Mouse (Mus musculus) MEL (cell line): ENCODE results near the gene Rab7. TPM values are rescaled to one million over a fixed set of nuclear protein-coding genes. Genes with fewer than 3 reads are reported as not detected.
A peak's percentile ranks its signal among the peaks of the same experiment; 100 is the strongest.

Experiments
- DNase-seq: peaks from one replicate; pipeline ENCODE4 v3.0.0; 2011; ENCODE audit warnings: low read depth, low spot score
- H3K27ac ChIP-seq: 2 replicates; pipeline ENCODE4 v1.5.1; 2012; ENCODE audit warnings: low read depth, mild to moderate bottlenecking, control low read depth, low read length, moderate library complexity; ENCODE audit not compliant: control insufficient read depth
- H3K27me3 ChIP-seq, 2 experiments: fragments of 150-350 bp in 1 of 2; sonication (generic) in 1 of 2; 2 replicates each; pipeline ENCODE4 v1.6.1; 2012; ENCODE audit warnings: low read length in 2 of 2, mild to moderate bottlenecking in 2 of 2, improper control_type of control experiment in 1 of 2, moderate library complexity in 1 of 2; ENCODE audit not compliant: insufficient read depth in 2 of 2, control insufficient read depth in 1 of 2
- H3K36me3 ChIP-seq, 2 experiments: 2 replicates each; pipeline ENCODE4 v1.6.1; 2012 to 2014; ENCODE audit warnings: low read length in 2 of 2, improper control_type of control experiment in 1 of 2, inconsistent platforms in 1 of 2, mild to moderate bottlenecking in 1 of 2; ENCODE audit not compliant: insufficient read depth in 2 of 2, control insufficient read depth in 1 of 2
- H3K4me1 ChIP-seq, 2 experiments: fragments of 150-350 bp in 1 of 2; sonication (generic) in 1 of 2; 2 replicates each; pipeline ENCODE4 v1.6.1; 2012; ENCODE audit warnings: low read length in 2 of 2, improper control_type of control experiment in 1 of 2, mild to moderate bottlenecking in 1 of 2; ENCODE audit not compliant: insufficient read depth in 2 of 2, control insufficient read depth in 1 of 2
- H3K4me3 ChIP-seq, 2 experiments: fragments of 150-350 bp in 1 of 2; sonication (generic) in 1 of 2; 2 replicates each; pipeline ENCODE4 v1.5.1; 2012; ENCODE audit warnings: low read depth in 2 of 2, low read length in 2 of 2, mild to moderate bottlenecking in 2 of 2, moderate library complexity in 2 of 2, control low read depth in 1 of 2, improper control_type of control experiment in 1 of 2; ENCODE audit not compliant: control insufficient read depth in 1 of 2, insufficient read depth in 1 of 2
- H3K79me2 ChIP-seq: 2 replicates; pipeline ENCODE4 v1.6.1; 2012; ENCODE audit warnings: mild to moderate bottlenecking, low read length, moderate library complexity; ENCODE audit not compliant: control insufficient read depth, poor library complexity, insufficient read depth
- H3K9ac ChIP-seq: 2 replicates; pipeline ENCODE4 v1.6.1; 2012; ENCODE audit warnings: low read depth, mild to moderate bottlenecking, control low read depth, low read length, moderate library complexity; ENCODE audit not compliant: control insufficient read depth, poor library complexity, severe bottlenecking
- H3K9me3 ChIP-seq: fragments of 150-350 bp; sonication (generic); replicated peaks from 2 replicates; pipeline ENCODE4 v1.6.1; 2012; ENCODE audit warnings: mild to moderate bottlenecking, low read length, improper control_type of control experiment, moderate library complexity; ENCODE audit not compliant: insufficient read depth
- EP300 ChIP-seq, 2 experiments: IDR thresholded peaks; 2 replicates each; pipeline ENCODE4 v1.6.1; 2011; ENCODE audit warnings: improper control_type of control experiment in 2 of 2, low read length in 2 of 2, low read depth in 1 of 2, mild to moderate bottlenecking in 1 of 2
- GABPA ChIP-seq: IDR thresholded peaks from 2 replicates; pipeline ENCODE4 v1.6.1; 2012; ENCODE audit warnings: low read depth, mild to moderate bottlenecking, inconsistent platforms, low read length, improper control_type of control experiment, moderate library complexity
- GATA1 ChIP-seq: IDR thresholded peaks from 2 replicates; pipeline ENCODE4 v1.6.1; 2011; ENCODE audit warnings: low read depth, low read length, improper control_type of control experiment
- HCFC1 ChIP-seq: IDR thresholded peaks from 2 replicates; pipeline ENCODE4 v1.6.1; 2012; ENCODE audit warnings: low read depth, mild to moderate bottlenecking, inconsistent platforms, low read length, improper control_type of control experiment, moderate library complexity
- JUND ChIP-seq: IDR thresholded peaks from 2 replicates; pipeline ENCODE4 v1.6.1; 2011; ENCODE audit warnings: low read depth, mild to moderate bottlenecking, improper control_type of control experiment, low read length
- MAX ChIP-seq: IDR thresholded peaks from 2 replicates; pipeline ENCODE4 v1.6.1; 2011; ENCODE audit warnings: low read length, improper control_type of control experiment
- MXI1 ChIP-seq: IDR thresholded peaks from 2 replicates; pipeline ENCODE4 v1.6.1; 2011; ENCODE audit warnings: mild to moderate bottlenecking, low read depth, low read length, improper control_type of control experiment
- NRF1 ChIP-seq: IDR thresholded peaks from 2 replicates; pipeline ENCODE4 v1.6.1; 2014; ENCODE audit warnings: low read depth, mild to moderate bottlenecking, inconsistent platforms, low read length, improper control_type of control experiment, moderate library complexity; ENCODE audit not compliant: poor library complexity, insufficient read depth, severe bottlenecking
- ZMIZ1 ChIP-seq: IDR thresholded peaks from 2 replicates; pipeline ENCODE4 v1.6.1; 2012; ENCODE audit warnings: low read depth, mild to moderate bottlenecking, inconsistent platforms, low read length, improper control_type of control experiment, moderate library complexity
- polyA plus RNA-seq, 2 experiments: library from polyadenylated mRNA; stranded (reverse) in 1 of 2; unstranded in 1 of 2; fragments of >175 nt in 1 of 2; fragments of >200 nt in 1 of 2; gene quantifications; 2 replicates each; pipeline versions ENCODE4 v1.2.1 to v1.2.4; 2012; ENCODE audit warnings: low replicate concordance in 2 of 2, low read depth in 1 of 2; ENCODE audit not compliant: insufficient read length in 2 of 2, insufficient read depth in 1 of 2, missing spikeins in 1 of 2
- total RNA-seq: library from RNA; depleted of rRNA; stranded (reverse); fragments of 300-350 nt; gene quantifications from 2 replicates; pipeline ENCODE4 v1.2.3, GENCODE M21; 2012

Rab7 gene
- total and polyA plus RNA-seq, 3 experiments: 47.6 to 362 (median 234) TPM

GRCm38 (mm10) chr6:88068739-88069138 is 23.7 kb upstream of the Rab7 start:
- TF ChIP-seq GATA1 (no peak), EP300 (IDR thresholded peaks at IDR 0.05; ENCODE audit: low read depth in 1 of 2, low read length in 2 of 2) (0 out of 4 replicates have a peak, but pooled peaks of 1 of the 2 experiments have one; percentile 24)
- TF ChIP-seq, all 39 proteins: peak for 1

GRCm38 (mm10) chr6:88067722-88068121 is 22.7 kb upstream of the Rab7 start:
- Histone ChIP-seq H3K27me3 (no peaks in the 10 kb centered on the region; a peak in 1 of 4 replicates), H3K36me3 (peaks cover 0 to 5% of the 10 kb centered on the region in 2 experiments; a peak in 2 of 4 replicates), H3K79me2 (no peaks in the 10 kb centered on the region), H3K4me1 (peaks cover 8 to 11% of the 10 kb centered on the region in 2 experiments), H3K27ac (no peak overlapping the region), H3K4me3 (no peak overlapping the region), H3K9ac (no peak overlapping the region), H3K9me3 (no peaks in the 10 kb centered on the region)
- DNase-seq: no peak
- TF ChIP-seq MAX (no peak), GABPA (no peak), HCFC1 (no peak), ZMIZ1 (no peak)

More at GRCm38 (mm10) chr6:88068739-88069138, 23.7 kb upstream of the Rab7 start:
- H3K79me2 ChIP-seq: no peaks in the 10 kb centered on the region
- DNase-seq: peak; percentile 61
- H3K4me1 ChIP-seq: peaks cover 8 to 11% of the 10 kb centered on the region in 2 experiments
- H3K36me3 ChIP-seq: peaks cover 0 to 5% of the 10 kb centered on the region in 2 experiments; a peak in 2 of 4 replicates
- H3K9ac ChIP-seq: no peak overlapping the region
- no peaks in the 10 kb centered on the region for H3K9me3 ChIP-seq
- peak overlapping the region in 1 of 2 experiments; percentile 42; a peak in 2 of 4 replicates for H3K4me3 ChIP-seq
- H3K27ac ChIP-seq: no peak overlapping the region
- no peaks in the 10 kb centered on the region for H3K27me3 ChIP-seq

- no peak overlapping the region for H3K4me3 ChIP-seq
- H3K27ac ChIP-seq: no peak overlapping the region
- peaks cover 0 to 5% of the 10 kb centered on the region in 2 experiments; a peak in 2 of 4 replicates for H3K36me3 ChIP-seq
- H3K9me3 ChIP-seq: no peaks in the 10 kb centered on the region
- no peak for DNase-seq
- no peaks in the 10 kb centered on the region; a peak in 1 of 4 replicates for H3K27me3 ChIP-seq
- peaks cover 8 to 11% of the 10 kb centered on the region in 2 experiments for H3K4me1 ChIP-seq
- TF ChIP-seq NRF1 (no peak), MXI1 (no peak), JUND (0 out of 2 replicates have a peak, but pooled peaks have one; percentile 1)
- no peak overlapping the region for H3K9ac ChIP-seq
- no peaks in the 10 kb centered on the region for H3K79me2 ChIP-seq
Measured at GRCm38 (mm10) chr6:88065968-88066367, 20.9 kb upstream of the Rab7 start.
